Mouse (Mus musculus) embryo, embryonic 9.5 days (tissue): ENCODE results near the gene Gm21905.

Experiments
- DNase-seq: peaks from one replicate; pipeline ENCODE4 v3.0.0-alpha.2; 2017; ENCODE audit errors: extremely low spot score

The Gm21905 gene

DNA sequence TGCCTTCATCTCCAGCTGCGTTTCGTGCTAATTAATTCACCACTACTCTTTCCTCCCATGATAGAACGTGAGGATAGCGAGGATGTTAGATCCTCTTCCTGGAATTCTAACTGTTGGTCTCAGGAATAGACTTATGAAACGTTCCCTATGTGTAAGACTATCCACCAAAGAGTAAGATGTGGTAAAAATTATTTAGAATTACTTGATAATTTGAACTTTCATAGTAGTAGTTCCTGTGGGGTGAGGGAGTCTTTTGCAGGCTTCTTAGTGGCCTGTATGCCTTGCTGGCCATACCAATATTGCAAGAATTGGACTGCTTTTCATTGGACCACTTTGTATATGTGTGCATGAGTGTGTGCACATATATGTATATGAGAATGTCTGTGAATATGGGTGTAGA lies at the start of gene Gm21905:
Gene Gm21905 (minus strand): TSS at position 101 of the 400 bp plus-strand sequence.
- DNase-seq = no peak

DNA sequence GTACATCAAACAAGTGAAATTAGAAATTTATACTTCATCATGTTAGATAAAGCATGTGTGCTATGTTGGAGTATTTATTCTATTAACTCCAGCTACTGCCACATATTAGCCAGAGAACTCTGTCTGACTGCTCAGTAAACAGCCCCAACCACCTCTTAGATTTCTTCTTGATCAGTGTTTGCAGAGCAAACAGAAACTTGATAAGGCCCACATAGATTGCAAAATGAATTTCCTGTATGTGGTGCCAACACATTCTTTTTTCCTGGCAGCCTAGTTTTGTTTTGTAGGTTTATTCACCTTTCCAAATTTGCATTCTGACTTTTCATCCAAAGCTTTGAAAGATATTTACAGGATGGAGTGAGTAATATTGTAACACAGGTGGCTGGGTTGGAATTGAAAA lies 44.2 kb upstream of the Gm21905 start:
- DNase-seq = no peak

DNA sequence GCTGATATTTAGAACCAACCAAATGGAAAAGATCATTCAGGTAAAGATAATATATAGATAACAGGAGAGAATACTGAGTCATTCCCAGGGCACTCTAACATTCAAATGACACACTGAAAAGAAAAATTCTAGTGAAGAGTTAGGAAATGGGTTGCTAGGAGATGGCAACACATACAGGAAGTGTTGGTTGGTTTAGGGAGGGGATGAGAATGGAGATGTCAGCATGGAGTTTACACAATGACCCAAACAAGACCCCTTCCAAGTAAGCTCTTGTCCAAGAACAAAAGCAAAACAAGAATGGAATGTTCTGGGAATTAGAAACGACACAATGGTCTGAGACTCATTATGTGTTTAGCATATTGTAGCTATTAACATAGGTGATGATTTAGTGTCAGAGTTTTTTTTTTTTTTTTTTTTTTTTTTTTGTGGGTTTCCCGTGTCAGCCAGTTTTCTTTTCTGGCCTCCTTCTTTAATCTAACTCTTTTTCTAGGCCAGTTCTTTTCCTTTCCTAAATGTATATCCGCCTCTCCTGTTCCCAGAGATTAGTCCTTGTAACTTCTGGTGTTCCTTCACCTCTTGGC lies 35.8 kb upstream of the Gm21905 start:
- no peak for DNase-seq

DNA sequence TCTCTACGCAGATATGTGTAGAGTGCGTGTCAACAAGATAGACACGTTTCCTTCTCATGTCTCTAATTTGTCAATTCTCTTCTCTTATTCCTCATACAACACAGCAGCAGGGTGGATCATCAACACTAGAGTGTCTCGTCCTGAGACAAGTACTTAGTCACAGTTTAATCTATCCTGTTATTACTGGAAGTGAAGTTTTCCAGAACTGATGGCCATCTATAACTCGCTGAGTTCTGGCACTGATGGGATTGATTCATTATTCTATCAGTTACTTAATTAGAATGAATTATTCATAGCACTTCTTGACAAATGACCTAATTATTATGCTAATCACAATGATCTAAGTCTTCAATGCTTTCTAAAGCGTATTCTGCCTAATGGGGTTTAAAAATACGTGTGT lies 23.3 kb upstream of the Gm21905 start:
- DNase-seq = no peak

DNA sequence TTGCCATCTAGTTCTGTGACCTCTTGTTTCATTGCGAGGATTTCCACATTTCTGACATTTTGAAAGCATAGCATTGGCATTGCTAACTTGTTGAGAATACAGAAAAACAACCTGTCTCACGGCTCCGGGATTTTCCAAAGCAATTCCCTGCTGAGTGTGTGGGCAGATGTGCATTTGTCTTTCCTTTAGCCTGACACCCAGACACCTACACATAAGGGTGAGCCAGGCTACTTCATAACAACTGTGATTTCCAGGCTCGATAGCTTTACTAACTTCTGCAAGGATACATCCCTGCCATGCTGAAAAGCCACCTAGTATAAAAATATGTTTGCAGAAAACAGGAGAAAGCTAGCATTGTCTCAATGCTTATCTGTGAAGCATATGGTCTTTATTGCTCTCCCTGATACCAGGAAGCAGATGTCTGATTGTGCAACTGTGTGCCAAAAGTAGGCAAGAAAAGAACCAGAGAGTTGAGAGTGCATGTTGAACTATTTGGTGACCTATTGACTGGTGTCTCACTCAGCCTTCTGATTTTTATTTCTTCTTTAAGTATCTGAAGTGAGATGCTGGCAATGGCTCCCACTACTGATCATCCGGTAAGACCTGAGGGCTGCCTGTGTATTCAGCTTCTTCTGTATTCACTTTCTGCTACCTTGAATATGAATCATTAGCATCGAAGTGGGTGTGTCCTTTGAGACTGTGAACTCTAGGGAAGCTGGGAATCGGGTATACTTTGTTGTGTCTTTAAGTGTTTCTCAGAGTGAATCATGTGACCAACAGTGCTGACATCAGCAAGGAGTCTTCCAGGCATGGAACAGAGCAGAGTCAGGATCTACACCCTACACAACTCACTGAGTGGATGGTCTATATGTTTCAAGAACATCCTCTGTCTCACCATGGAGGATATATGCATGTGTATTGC lies 15.7 kb upstream of the Gm21905 start:
- no peak for DNase-seq

DNA sequence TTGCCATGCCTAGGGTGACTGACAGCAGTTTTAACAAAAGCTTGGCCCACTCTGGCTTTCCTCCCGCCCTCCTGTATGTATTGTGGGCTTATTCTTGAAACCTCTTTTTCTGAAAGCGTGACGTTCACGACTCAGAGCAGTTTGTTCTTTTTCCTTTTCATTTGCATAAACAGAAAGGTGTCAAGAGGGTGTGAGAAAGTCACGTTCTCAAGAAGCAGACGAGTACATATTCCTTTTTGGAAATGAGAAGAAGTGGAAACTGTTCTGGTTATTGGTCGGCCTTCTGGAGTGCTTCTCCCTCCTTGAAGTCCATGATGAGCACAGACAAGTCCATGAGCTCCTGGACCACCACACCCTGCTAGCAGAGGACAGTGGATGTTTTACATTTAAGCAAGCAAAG lies 9.3 kb upstream of the Gm21905 start:
- no peak for DNase-seq

DNA sequence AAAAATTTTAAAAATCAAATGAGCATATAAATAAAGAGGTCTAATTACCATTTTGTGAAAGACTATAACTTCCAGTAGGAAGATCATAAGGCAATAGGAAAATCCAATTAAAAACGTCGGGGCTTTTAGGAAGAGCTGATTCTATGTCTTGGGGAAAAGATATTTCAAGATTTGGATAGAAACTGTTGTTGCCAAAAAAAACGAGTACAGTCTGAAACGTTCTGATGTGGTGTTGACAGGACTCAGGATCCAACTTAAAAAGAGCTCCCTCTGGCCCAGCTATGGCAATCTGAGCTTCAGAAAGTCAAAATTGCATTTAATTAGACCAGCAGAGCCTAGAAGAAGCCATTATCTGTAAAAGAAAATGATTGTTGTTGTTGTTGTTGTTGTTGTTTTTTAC lies 7.9 kb upstream of the Gm21905 start:
- no peak for DNase-seq

DNA sequence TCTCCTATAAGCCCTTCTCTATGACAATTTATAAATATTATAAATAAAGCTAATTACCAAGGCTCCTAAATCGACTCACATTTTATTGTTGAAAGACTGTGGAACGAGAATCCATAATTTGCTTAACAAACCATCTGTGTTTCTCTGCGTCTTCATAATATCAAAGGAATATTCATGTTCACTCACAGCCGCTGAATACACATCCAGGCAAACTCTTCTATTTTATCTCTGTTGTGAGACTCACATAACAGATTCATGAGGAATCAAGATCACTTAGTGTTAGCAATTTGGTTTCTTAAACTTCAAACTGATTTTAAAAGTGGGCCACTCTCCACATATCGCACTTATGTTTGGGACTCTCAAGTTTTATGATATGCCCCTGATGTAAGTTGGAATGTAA lies 1.9 kb upstream of the Gm21905 start:
- DNase-seq = no peak

DNA sequence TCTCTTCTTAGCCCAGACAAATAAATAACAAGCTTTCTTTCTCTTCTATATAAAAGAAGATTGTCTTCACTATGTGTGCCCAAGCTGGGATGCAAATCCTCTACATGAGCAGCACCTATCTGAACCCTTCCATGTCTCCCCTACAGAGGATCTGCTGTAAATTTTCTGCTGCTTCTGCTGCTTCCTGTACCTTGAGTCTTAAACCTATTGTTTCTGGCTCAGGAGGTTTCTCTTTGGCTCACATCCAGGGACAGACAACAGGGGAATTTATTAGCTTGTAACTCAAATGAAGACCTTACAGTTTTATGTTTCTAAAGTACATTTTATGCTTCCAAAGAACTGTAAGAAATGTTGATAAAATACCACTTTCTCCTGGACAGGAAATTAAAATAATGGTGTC lies 785 bp upstream of the Gm21905 start:
- no peak for DNase-seq

DNA sequence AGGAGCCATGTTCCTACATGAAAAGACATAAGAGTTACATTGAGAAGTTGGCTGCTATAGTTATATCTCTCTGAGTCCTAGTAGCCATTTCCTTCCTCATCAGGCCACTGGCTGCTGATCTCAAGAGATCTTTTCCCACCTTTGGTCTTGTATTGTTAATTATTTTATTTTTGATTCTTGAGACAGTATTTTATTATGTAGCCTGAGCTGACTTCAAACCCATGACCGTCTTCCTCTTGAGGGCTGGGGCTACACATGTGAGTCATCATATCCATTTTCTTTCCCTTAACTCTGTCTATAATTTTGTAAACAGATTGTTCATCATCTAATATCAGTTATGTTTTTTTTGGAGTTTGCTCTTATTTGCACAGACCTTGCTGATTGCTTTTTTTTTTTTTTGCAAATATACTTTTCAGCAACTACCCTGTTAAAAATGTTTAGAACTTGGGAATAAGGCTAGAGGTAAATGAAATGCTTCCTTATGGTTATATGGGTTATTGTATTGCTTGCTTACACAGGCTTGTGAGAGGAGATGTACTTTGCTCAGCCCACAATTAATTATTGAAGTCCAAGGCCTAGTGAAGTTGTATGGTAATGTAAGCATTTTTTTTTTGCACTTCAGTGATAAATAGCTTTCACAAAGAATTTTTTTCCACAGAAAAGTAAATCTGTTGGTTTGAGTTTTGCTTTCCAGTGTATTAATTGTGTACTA lies 2.0 kb downstream of the Gm21905 start:
- no peak for DNase-seq

DNA sequence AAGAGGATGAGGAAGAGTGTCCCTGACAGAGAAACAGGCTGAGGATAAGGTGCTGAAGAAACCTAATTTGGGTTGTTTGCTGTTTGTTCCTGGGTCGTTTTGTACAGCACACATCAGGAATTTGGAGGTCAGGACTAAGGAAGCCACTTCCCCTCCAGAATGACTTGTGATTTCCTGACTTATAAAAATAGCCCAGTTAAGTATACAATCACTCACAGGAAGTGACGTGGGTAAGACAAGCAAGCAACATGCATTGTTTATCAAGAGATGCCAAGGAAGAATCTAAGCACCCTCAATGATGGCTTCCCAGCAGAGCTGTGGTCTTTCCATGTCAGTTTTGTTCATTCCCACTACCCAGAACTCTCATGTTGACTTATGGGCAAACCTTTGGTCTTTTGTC lies 3.0 kb downstream of the Gm21905 start:
- DNase-seq = no peak

DNA sequence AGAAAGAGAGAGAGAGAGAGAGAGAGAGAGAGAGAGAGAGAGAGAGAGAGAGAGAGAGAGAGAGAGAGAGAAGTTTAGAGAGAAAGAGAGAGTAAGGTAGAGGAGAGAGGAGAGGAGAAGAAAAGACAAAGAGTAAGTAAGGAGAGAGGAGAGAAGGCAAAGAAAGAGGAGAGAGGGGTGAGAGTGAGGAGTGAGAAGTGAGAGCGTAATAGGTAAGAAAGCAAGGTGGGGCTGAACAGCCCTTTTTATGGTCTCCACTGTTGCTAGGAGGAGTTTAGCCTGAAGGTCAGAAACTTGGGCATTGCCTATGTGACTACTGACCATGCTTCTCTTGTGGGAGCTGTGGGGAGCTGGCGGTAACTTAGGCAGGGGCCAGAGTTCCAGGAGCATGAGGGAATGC lies 4.9 kb downstream of the Gm21905 start, which contains the start of gene Gm5108:
Gene Gm5108 (plus strand): TSS at position 301 of the 400 bp plus-strand sequence.
- DNase-seq = no peak

DNA sequence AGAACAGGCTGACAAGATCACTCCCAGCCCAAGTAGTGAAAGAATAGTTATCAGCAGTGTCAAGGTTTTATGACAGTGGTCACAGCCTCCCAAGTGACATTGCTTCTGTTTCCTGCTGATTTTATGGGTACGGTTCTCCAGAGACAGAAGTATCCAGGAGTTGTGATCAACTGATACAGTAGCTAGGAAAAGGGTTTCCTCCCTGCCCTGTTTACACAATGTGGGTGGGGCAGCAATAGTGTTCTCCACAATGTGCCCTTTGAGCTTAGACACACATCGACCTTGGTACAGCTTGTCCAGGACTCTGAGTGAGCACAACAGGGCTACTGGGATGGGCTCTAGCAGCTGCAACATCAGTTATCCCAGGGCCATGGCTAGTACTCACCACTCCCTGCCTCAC lies 14.6 kb downstream of the Gm21905 start:
- no peak for DNase-seq

DNA sequence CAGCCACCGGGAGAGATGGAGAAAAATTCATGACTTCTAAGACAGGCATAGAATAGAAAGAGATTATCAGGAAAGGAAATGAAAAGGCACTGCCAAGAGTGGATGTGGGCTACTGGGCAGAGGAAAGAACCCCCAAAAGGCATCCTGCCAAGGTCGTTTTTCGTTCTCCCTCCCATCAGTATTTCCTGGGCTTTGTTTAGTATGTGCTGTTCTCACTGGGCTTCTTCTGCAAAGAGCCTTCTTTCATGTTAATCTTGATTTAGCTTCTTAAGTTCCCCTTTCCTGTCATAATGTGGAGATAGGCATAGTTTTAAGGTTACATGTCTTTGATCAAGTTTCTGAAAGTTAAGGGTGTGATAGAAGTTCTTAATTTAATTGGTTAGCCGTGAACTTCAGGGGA lies 15.6 kb downstream of the Gm21905 start:
- DNase-seq = no peak

DNA sequence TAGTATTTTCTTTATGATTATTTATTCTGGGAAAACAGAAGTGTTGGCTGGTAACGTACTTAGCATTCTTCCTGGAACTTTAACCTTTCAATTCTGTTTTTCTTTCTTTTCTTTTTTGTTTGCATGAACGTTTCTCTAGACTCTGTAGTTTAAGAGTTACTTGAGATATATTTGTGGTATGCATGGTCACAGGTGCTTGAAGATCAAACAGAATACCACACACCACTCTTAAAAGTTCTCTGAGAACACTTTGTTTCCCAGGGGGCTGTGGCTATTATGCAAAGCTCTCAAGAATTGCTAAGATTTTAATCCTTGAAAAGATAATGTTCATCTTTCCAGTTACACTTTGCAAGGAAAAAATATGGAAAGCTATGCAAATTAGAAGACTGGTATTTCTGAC lies 41.7 kb downstream of the Gm21905 start:
- no peak for DNase-seq

DNA sequence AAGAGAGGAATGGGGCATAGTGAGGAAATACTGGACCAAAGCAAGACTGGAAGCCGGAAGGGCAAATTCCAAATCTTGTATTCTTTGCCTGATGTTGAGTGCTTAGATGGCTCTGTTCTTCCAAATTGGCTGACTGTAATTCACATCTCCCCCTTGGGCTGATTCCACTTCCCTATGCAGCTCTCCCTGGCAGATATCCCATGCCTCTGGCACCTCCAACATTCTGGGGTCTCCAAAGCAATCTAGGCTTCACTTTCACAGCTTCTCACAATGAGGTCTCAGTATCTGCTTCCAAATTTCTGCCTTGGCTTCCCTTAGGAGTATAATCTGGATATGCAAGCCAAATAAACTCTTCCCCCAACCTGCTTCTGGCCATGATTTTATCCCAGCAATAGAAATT lies 47.3 kb downstream of the Gm21905 start:
- DNase-seq = no peak

DNA sequence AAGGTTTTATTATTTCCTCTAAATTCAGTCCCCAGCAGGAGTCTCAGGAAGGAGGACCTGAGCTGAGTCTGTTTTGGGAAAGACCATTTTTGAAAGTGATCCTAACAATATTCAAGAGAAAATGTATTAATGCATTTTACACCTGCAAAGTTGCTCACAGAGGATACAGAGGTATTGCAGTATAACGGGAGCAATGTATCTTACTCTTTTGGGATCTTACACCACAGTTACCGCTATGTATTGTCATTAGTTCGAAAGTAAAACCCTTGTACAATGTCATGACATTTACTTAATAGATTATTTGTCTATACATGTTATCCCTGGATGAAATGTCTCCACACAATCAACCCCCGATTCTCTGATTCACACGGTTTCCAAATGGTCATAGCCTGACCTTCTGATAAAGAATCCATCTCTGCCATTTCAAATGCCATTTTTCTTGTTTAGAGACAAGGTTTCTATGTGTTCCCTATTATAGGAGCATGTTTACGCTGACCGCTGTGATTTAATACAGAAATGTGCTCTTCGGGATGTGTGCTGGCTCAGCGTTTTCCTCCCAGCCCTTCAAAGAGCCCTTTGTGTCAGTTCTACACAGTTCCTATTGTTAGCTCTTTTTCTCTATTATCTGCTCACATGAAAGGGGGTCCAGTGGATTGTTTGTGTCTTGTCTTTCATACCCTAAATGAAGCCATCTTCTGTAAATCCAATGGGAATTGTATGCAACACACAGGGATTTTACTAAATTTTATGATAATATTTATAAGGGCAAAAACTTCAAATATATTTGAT lies 61.6 kb downstream of the Gm21905 start:
- DNase-seq = no peak

DNA sequence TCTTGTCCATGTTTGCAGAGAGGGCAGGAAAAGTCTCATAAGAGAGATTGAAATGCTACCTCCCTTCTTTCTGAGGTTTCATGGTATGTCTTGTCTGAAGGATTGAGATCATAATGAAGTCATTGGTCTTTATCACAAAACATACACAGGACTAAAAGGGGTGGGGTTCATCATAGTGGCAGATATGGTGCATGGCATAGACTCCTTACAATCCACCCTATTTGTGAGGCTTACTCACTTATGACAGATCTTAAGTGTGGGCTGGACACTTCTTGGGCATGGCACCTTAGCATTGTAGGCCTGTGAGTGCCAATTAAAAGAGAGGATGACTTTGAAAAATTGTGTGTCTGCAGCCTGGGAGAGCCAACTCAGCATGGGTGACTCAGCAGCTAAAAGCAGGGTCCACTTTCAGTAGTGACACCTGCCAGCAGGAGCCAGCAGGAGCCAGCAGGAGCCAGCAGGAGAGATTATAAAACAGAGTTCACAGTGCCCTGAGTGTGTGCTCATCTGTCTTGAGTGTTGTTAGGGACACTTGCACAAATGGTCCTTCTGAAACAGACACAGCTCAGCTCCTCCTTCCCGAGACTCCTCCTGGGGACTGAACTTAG lies 62.6 kb downstream of the Gm21905 start:
- no peak for DNase-seq
